ENCODE assay signal across 9 mouse cellular contexts in genomic region chr14:39472146-39472751, GRCm38 (mm10). TPM values are rescaled to one million over a fixed set of nuclear protein-coding genes. Genes with fewer than 3 reads are reported as not detected.
DNase-seq lines count a peak whose midpoint lies in the region; ATAC-seq and TF ChIP-seq lines count a peak whose summit lies in the region.
"Had no signal": no experiment of that assay in that cellular context is flagged by ENCODE, and none has a peak within 500 bp of the region (broad histone marks: within the 10 kb centered on the region; RNA-seq: fewer than 3 reads in every experiment).

No protein-coding gene starts in this region.

- H3K9ac ChIP-seq in kidney, embryonic 14.5 days (ENCODE audit: low read depth, low read length) = peak overlapping the region; percentile 40; the same call in 1 of the 2 replicates
- peak overlapping the region; percentile 84 for H3K9ac ChIP-seq in forebrain, embryonic 15.5 days (replicated peaks)
- H3K9ac ChIP-seq in neural tube, embryonic 12.5 days = peak overlapping the region; percentile 72

- peak overlapping the region; percentile 50 for H3K4me3 ChIP-seq in kidney, embryonic 14.5 days (ENCODE audit: low read length)
- peak overlapping the region; percentile 70 for H3K4me3 ChIP-seq in cerebellum, adult 2 months (replicated peaks; ENCODE audit: insufficient read depth, low read depth, low read length)
- H3K4me3 ChIP-seq in forebrain, embryonic 15.5 days = peak overlapping the region; percentile 88
- peak overlapping the region; percentile 64 for H3K4me3 ChIP-seq in neural tube, embryonic 12.5 days

- H3K27me3 ChIP-seq in kidney, embryonic 14.5 days (ENCODE audit: control insufficient read depth, insufficient read depth, low read length) = peaks cover 65% of the 10 kb centered on the region
- H3K27me3 ChIP-seq in cerebellum, adult 2 months (ENCODE audit: control insufficient read depth, insufficient read depth, low read length) = no peaks in the 10 kb centered on the region; the same call in 1 of the 2 replicates
- H3K27me3 ChIP-seq in forebrain, embryonic 15.5 days = no peaks in the 10 kb centered on the region
- peaks cover 42% of the 10 kb centered on the region for H3K27me3 ChIP-seq in neural tube, embryonic 12.5 days (replicated peaks)

- no peak for DNase-seq in kidney, postnatal 10 days
- DNase-seq in cerebellum, adult 2 months = peak; percentile 32 to 50
- peak; percentile 35 to 39 for DNase-seq in left cerebral cortex, postnatal 14 days (ENCODE audit: low spot score in 2 of 2)
- no peak for DNase-seq in MN1 (ENCODE audit: low spot score)

- H3K36me3 ChIP-seq in kidney, embryonic 14.5 days (ENCODE audit: control insufficient read depth, insufficient read depth, low read length) = no peaks in the 10 kb centered on the region
- no peaks in the 10 kb centered on the region for H3K36me3 ChIP-seq in forebrain, embryonic 15.5 days
- no peaks in the 10 kb centered on the region for H3K36me3 ChIP-seq in neural tube, embryonic 12.5 days

- peak; percentile 36 for ATAC-seq in kidney, embryonic 14.5 days (ENCODE audit: low FRiP score, low TSS enrichment)
- ATAC-seq in forebrain, embryonic 15.5 days (replicated peaks) = peak; percentile 57
- peak; percentile 38 for ATAC-seq in neural tube, embryonic 12.5 days (ENCODE audit: low FRiP score, low read depth)
- no peak for ATAC-seq in activated CD4-positive, CD25-positive, alpha-beta regulatory T cell, adult 4 months

- no peak for TF ChIP-seq POLR2A in cerebellum, adult 2 months (IDR thresholded peaks at IDR 0.05; ENCODE audit: borderline replicate concordance, insufficient read depth, low read length)

- WGBS in kidney, embryonic 14.5 days = 3% methylated on average over 41 of the region's 56 CpGs
- WGBS in cerebellum, adult 2 months = under 1% methylated on average over 54 of the region's 56 CpGs
- under 1% methylated on average over 53 of the region's 56 CpGs for WGBS in forebrain, embryonic 15.5 days
- WGBS in neural tube, embryonic 12.5 days = 1% methylated on average over 51 of the region's 56 CpGs

- H3K4me2 ChIP-seq in kidney, embryonic 14.5 days (replicated peaks; ENCODE audit: low read depth, low read length) = peak overlapping the region; percentile 85
- peak overlapping the region; percentile 90 for H3K4me2 ChIP-seq in forebrain, embryonic 15.5 days (replicated peaks)
- H3K4me2 ChIP-seq in neural tube, embryonic 12.5 days (replicated peaks) = peak overlapping the region; percentile 83

- no peak for TF ChIP-seq CTCF in cerebellum, adult 2 months (IDR thresholded peaks at IDR 0.05; ENCODE audit: borderline replicate concordance, insufficient read depth, low read depth, low read length)

- H3K27ac ChIP-seq in kidney, embryonic 14.5 days (ENCODE audit: low read depth, low read length) = no peak overlapping the region
- H3K27ac ChIP-seq in cerebellum, adult 2 months (ENCODE audit: insufficient read depth, low read length) = no peak overlapping the region
- peak overlapping the region; percentile 92 for H3K27ac ChIP-seq in forebrain, embryonic 15.5 days (replicated peaks)
- H3K27ac ChIP-seq in neural tube, embryonic 12.5 days = peak overlapping the region; percentile 76; the same call in 1 of the 2 replicates

- 0 out of 2 replicates have a peak, but pooled peaks cover 2% of the 10 kb centered on the region for H3K4me1 ChIP-seq in kidney, embryonic 14.5 days (ENCODE audit: control insufficient read depth, insufficient read depth, low read length)
- H3K4me1 ChIP-seq in cerebellum, adult 2 months (ENCODE audit: control insufficient read depth, insufficient read depth, low read length) = no peaks in the 10 kb centered on the region
- H3K4me1 ChIP-seq in forebrain, embryonic 15.5 days = peaks cover 17% of the 10 kb centered on the region
- peaks cover 6% of the 10 kb centered on the region for H3K4me1 ChIP-seq in neural tube, embryonic 12.5 days

- intact Hi-C loops in left cerebral cortex, postnatal 14 days (cut with DNase I) = no loop called here

- H3K9me3 ChIP-seq in kidney, embryonic 14.5 days (ENCODE audit: control insufficient read depth, low read length) = no peaks in the 10 kb centered on the region
- no peaks in the 10 kb centered on the region for H3K9me3 ChIP-seq in forebrain, embryonic 15.5 days
- H3K9me3 ChIP-seq in neural tube, embryonic 12.5 days = no peaks in the 10 kb centered on the region

RNA-seq across cellular contexts. Expression of gene Nrg3, which starts 0.6 kb away (rescaled TPM):
- polyA plus RNA-seq in kidney, embryonic 14.5 days (2014; fragmentation: Nextera tagmentation; extraction: Ambion mirVana) = 1.1 and 1.3 TPM in 2 replicates
- 12.7 and 14.6 TPM in 2 replicates for polyA plus RNA-seq in cerebellum, adult 2 months (2012; rRNA removed)
- 11.4 and 11.8 TPM in 2 replicates for polyA plus RNA-seq in forebrain, embryonic 15.5 days (2015; fragmentation: Nextera tagmentation; extraction: Ambion mirVana)
- total RNA-seq in left cerebral cortex, postnatal 14 days (2021) = 10 to 100 TPM; 71.0 to 79.6 TPM
- 5.5 TPM in 2 replicates for polyA plus RNA-seq in neural tube, embryonic 12.5 days (2016; fragmentation: Nextera tagmentation; extraction: Ambion mirVana)
- not detected for polyA plus RNA-seq in activated CD4-positive, CD25-positive, alpha-beta regulatory T cell, adult 4 months (2017; shearing (Covaris generic))
- total RNA-seq: hematopoietic stem cell, adult 5-6 weeks had no signal

Comparison
In these comparisons a context has a peak if more than half of its experiments do, and no peak if none do; other contexts are left out.
1. H3K27ac ChIP-seq: peak in forebrain, embryonic 15.5 days (single experiment) and neural tube, embryonic 12.5 days (single experiment); none in kidney, embryonic 14.5 days (single experiment) and cerebellum, adult 2 months (single experiment).
2. DNase-seq: peak in cerebellum, adult 2 months (2 of 2) and left cerebral cortex, postnatal 14 days (2 of 2); none in kidney, postnatal 10 days (single experiment) and MN1 (single experiment).
3. Peak in every context shown above with its lines, with median percentiles within 50 percentile points of each other: H3K4me2 ChIP-seq, H3K4me3 ChIP-seq and H3K9ac ChIP-seq.